Mouse (Mus musculus): ENCODE data around the gene Hcar1.

The Hcar1 gene

GRCm38 (mm10) chr5:123879928-123880327 lies at the start of gene Hcar1:
TSS of gene Hcar1 (minus strand) at chr5:123880020.
- DNase-seq (ENCODE audit: low read depth) = no peak

DNA sequence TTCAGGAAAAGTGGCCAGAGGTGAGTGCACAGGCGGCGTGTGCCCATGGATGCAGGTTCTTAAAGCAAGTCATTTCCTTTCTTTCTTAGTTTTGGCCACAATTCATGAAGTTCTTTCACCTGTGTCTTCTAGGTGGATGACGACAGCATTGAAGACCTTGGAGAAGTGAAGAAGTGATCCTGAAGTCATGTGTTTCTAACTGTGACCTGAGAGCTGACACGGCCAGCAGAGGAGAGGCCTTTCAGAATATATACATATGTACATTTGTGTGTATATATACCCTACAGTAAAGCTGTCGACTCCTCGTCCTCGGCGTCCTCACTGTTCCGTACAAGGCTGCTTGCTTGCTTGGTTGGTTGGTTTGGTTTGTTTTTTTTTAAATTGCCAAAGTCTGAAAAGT lies 47.3 kb upstream of the Hcar1 start, which contains the start of gene Gm43518:
Gene Gm43518, plus strand, starts transcription at position 301 of the 400 bp plus-strand sequence.
- no peak for DNase-seq (ENCODE audit: low read depth)

DNA sequence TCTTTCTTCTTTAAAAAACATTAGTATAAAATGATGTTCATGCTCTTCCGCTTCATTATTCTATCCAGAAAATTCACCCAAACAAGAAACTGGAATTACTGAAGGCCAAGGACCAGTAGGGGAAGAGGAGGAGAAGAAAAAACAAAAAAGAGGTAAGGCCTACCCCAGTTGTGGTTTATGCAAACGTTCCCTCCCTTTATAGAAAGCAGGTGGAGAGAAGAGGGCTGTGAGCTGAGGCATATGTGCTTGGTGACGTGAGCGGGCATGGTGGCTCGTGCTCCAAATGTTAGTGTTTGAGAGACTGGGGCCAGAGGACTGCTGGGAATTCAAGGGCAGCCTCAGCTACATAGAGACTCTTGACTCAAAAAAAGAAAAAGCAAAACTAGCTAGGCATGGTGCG lies 42.3 kb upstream of the Hcar1 start:
- no peak for DNase-seq (ENCODE audit: low read depth)

DNA sequence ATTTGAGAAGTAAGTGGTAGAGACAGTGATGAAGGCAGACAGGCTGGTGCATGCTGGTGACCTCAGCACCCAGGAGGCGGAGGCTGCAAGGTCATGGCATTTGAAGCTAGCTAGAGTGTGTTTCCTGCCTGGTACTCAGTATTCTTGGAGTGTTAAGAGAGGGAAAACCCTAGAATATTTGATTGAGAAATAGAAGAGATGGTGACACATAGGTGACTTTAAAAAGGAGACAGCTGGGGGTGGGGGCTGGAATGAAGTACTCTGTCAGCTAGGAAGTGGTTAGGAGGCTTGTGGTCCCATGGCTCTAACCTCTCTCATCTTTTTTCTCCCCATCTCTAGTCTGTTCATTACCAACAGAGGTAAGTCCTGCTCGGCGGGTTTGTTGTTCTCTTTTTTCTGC lies 35.0 kb upstream of the Hcar1 start:
- DNase-seq (ENCODE audit: low read depth) = peak; percentile 58

GRCm38 (mm10) chr5:123907631-123907977 lies 27.8 kb upstream of the Hcar1 start:
- DNase-seq (ENCODE audit: low read depth) = peak; percentile 23

GRCm38 (mm10) chr5:123906976-123907630 lies 27.3 kb upstream of the Hcar1 start, which contains the start of gene Denr:
TSS of gene Denr (plus strand) at chr5:123907175.
- peak; percentile 99 for DNase-seq (ENCODE audit: low read depth)

GRCm38 (mm10) chr5:123906146-123906975 lies 26.5 kb upstream of the Hcar1 start:
- peak; percentile 18 for DNase-seq (ENCODE audit: low read depth)

- no peak for DNase-seq (ENCODE audit: low read depth)
Measured at GRCm38 (mm10) chr5:123904059-123904672, 24.3 kb upstream of the Hcar1 start.

DNA sequence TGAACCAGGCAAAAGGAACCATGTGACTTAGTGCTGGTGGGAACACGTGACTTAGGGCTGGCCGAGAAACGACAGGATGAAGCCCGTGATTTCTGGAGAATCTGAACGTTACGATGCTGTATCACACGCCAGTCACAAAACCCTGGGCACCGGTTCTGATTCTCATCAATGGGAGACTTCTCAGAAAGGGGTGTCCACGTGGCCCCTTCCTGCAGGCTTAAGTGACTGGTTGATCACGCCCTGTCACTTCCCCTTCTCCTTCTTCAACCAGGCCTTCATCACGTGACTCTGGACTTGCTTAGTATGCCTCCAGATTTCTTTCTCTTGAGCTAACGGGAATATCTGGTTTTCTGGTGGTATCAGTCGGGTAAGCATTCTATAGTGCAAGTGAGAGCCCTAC lies 17.5 kb upstream of the Hcar1 start:
- DNase-seq (ENCODE audit: low read depth) = peak; percentile 37

- DNase-seq (ENCODE audit: low read depth) = no peak
Measured at GRCm38 (mm10) chr5:123896395-123896794, 16.6 kb upstream of the Hcar1 start.

GRCm38 (mm10) chr5:123893520-123893919 lies 13.7 kb upstream of the Hcar1 start:
- DNase-seq (ENCODE audit: low read depth) = no peak

- peak; percentile 66 for DNase-seq (ENCODE audit: low read depth)
Measured at GRCm38 (mm10) chr5:123891669-123892068, 11.8 kb upstream of the Hcar1 start.

DNA sequence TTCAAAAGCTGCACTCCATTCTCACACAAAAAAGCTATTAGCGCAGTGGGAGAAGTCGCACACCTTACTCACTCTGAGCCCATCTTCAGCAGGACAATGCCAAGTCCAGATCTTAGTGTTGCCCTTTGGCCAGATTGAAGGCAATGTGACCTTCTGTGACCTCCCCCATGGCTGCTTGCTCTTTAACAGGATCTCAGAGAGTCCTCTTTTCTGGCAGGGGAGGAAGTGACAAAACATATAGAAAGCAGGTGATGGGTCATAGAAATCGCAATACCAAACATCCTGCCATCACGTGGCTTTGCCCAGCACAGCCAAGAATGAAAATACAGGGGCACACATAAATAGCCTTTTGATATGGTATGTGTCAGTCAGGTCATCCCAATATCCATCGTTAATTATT lies 11.2 kb upstream of the Hcar1 start:
- DNase-seq (ENCODE audit: low read depth) = no peak

DNA sequence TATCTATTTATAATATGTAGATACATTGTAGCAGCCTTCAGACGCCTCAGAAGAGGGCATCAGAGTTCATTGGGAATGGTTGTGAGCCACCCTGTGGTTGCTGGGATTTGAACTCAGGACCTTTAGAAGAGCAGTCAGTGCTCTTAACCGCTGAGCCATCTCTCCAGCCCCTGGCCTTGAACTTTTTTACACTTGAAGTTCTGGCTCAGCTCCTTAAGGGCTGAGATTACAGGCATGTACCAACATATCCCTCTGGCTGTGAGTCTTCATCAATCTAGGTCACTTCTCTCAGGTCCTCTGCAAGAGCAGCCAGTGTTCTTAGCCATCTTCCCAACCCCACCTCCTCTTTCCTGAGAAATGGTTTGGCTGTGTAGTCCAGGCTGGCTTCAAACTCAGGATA lies 10.5 kb upstream of the Hcar1 start:
- no peak for DNase-seq (ENCODE audit: low read depth)

DNA sequence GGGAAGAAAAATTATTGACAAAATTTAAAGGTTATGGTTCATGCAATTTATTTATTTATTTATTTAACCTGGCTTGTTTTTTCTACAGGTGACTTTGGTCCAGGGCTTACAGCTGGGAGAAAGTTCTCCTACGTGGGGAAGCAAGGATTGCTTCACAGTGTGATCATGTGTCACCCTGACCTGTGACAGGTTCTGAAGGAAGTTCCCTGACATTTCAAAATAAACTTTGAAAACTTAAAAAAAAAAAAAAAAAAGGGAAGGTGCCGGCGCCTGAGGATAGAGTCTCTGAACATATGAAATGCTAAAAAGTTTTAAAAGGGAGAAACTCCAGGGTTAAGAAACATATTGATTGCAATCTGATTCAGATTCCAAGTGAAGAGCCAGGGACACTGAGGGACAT lies 6.5 kb upstream of the Hcar1 start:
- no peak for DNase-seq (ENCODE audit: low read depth)

GRCm38 (mm10) chr5:123884332-123884731 lies 4.5 kb upstream of the Hcar1 start:
- no peak for DNase-seq (ENCODE audit: low read depth)

DNA sequence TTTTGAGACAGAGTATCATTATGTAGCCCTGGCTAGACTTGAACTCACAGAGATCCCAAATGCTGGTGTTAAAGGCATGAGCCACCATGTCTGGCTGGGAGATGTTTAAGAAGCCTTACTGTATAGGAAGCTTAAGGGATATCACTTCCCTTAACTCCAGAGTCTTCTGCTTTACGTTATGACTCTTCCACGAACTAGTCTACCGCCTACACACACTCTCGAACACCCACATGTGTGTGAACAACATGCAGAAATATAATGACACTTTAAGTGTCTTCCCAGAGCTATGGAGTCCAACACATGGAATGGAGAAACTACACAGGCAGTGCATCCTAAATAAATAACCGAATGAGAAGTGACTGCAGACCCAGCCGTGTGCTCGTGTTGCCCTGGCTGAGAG lies 4.1 kb upstream of the Hcar1 start:
- DNase-seq (ENCODE audit: low read depth) = no peak

DNA sequence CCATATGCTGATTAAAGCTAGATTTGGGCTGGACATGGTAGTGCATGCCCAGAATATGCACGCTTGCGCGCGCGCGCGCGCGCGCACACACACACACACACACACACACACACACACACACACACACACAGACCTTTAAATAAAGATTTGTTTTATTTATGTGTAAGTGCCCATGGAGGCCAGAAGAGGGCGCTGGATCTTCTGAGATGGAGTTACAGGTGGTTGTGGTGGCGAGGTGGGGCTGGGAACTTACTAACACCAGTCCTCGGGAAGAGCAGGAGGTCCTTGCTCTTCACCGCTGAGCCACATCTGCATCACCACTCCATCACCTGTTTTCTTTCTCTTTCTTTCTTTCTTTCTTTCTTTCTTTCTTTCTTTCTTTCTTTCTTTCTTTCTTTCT lies 958 bp upstream of the Hcar1 start:
- no peak for DNase-seq (ENCODE audit: low read depth)

- no peak for DNase-seq (ENCODE audit: low read depth)
Measured at GRCm38 (mm10) chr5:123878056-123878455, 1.8 kb downstream of the Hcar1 start.

DNA sequence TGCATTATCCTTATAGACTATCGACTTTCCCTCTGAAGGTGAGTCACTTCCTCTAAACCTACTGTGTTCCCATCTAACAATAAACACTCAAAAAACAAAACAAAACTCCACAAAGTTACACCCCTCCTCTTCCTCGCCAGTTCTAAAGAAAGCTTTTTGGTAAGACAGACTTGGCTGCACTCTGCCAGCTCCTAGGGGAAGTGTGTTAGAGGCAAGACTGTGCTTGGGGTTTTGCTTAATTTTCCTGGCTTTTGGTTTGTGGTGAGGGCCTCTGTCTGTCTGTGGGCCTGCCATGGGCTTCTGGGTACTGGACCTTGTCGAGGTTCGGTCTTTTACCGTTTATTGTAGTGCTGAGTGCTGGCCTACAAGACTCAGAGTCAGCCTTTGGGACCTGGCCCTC lies 5.6 kb downstream of the Hcar1 start:
- DNase-seq (ENCODE audit: low read depth) = no peak

GRCm38 (mm10) chr5:123869615-123870014 lies 10.2 kb downstream of the Hcar1 start:
- DNase-seq (ENCODE audit: low read depth) = no peak

DNA sequence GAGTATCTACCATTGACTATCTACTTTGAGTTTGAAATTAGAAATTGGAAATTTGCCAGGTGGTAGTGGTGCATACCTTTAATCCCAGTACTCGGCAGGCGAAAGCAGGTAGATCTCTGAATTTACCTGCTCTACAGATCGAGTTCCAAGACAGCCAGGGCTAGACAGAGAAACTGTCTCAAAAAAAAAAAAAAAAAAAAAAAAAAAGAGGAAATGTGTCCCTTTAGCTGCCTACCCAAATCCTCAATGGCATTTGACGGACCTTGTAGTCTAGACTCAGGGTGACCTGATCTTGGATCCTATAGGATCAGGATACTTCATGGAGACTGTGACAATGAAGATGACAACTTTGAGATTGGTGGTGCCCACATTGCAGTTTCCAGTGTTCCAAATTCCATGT lies 13.4 kb downstream of the Hcar1 start:
- no peak for DNase-seq (ENCODE audit: low read depth)

DNA sequence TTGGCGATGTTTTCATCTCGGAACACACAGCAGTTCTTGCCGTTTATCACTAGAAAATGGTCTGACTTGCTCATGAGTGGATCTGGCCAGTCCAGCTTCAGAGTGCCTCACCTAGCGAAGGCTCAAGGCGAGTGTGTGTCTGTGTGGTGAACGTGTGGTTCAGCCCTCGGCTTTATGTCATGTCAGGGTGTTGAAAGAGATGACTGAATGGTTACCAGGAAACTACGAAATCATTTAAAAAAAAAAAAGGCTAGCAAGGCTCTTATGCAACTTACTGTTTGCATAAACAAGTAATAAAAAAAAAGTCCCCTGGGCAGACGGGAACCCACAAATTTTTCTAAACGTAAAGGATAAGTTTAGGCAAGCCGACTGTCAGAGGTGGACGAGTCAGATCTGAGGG lies 14.5 kb downstream of the Hcar1 start, which contains the start of gene Hcar2:
Gene Hcar2, minus strand, starts transcription at position 135 of the 400 bp plus-strand sequence.
- no peak for DNase-seq (ENCODE audit: low read depth)
